Mouse (Mus musculus) T-cell, adult 2 months (primary cell): ENCODE measurements around the gene Ptma.

ENCODE experiments used
- DNase-seq: peaks from one replicate; pipeline ENCODE4 v3.0.0; 2022; ENCODE audit warnings: low spot score

Ptma gene

DNA sequence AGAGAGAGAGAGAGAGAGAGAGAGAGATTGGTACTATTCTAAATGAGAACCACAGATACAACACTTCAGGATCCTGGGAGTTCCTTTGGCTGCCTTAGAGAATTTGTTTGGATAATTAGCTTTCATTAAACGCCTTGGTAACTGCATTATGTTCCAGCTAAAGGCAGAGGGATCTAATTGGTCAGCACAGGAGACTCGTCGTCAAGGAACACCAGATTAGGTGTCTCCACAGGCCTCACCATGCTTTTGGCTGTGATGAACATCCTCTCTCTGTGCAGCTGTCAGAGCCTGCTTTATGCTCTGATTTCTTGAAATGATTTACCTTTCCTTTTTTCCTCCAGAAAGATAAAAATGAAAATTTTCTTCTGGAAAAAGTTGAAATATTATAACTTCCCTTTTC, 20.3 kb downstream of the Ptma start:
- DNase-seq, result no peak

DNA sequence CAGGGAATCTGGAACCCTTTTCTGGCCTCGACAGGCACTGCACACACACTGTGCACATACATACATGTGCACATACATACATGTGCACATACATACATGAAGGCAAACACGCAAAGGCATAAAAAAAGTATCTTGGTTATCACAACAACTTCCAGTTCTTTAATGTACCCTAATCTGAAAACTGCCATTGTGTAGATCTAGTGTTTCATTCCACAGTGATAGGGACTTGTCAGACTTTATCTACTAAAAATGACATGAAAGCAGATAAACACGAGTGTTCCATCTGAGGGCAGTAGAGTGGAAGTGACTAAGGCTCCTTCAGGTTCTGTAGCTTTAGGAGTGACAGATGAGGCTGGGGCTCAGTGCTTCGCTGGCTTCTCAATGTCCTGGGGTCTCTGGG, 24.8 kb downstream of the Ptma start:
- no peak for DNase-seq

DNA sequence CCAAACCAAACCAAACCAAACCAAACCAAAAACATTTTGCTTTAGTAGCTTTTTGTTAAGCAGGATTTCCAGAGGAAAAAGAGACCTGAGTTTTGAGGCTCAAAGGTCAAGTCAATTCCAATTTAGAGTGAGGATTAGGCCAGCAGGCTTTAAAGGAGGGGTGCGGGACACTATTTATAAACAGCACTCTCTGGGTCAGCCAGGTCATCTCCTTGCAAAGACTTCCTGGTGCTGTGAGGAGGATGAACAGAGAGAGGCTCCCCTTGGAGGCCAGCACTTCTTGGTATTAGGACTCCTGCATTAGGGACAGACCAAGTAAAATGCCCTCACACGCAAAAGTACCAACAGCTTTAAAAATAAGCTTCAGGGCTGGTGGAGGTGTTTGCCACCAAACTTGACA, 25.4 kb downstream of the Ptma start:
- DNase-seq, result no peak

DNA sequence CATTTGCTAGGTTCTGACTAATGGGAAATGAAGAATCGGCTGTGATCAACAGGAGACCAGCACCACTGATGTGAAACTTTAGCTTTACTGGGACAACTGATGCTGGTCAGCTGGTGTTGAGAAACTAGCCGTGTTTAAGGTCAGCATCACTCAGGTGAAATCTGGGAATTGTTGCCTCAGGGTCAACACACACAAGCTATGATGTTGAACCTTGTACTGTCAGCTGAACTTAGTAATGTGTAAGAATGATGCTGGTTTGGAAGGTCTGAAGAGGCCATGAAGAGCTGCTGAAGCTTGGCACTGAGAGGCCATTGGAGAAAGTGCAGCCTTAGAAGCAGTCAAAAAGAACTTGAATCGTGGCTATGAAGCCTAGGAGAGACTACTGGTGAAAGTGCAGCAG, 29.1 kb downstream of the Ptma start:
- no peak for DNase-seq

DNA sequence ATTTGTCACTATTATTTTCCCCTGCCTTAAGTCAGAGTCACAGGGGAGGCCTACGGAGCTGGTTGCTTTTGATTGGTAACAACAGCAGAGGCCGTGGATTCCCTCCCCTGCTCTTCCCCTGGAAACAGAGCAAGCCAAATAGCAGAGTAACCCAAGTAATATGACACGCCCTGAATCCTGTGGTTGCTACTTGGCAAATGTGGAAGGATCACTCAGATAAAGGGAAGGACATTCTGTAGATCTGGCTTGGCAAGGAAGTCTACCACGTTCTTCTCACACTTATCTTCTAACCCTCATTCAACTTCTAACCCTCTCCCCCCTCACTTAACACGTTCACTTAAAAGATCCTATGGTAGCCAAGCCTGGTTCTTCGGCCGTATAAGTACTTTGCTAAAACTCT, 31.3 kb downstream of the Ptma start:
- DNase-seq, result no peak

DNA sequence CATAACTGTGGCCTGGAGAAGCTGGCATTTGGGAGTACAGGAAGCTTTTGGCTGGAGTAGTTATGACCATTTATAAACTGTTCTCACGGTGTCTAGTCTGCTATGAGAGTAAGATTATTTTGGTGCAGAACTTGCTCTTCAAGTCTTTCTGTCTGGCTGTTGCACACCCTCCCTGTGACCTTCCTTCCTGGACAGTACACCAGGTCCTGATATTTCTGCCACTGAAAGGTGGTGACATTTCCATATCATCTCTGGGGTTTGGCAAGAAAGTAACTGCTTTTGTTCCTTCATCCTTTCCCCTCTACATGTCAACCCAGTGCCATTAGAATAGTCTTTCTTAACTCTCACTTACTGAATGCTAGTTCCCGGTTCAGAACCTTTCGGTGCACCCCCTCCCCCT, 32.7 kb downstream of the Ptma start:
- no peak for DNase-seq

DNA sequence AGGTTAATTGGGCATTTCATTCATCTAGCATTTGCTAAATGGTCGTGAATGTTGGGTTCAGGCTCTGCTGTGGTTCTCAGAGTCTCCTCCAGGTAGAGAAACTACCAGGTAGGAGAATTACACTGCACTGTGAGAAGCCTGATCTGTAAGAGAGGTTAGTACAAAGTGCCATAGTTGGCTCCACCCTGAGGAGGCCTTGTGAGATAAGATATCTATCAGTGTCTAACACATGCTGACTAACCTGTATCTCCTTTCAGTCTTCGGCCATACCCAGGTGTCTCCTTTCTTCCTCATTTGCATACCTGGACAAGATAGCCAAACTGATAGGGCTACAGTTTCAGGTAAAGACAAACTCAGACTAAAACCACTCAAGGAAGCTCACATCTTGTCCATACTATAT, 36.1 kb downstream of the Ptma start:
- DNase-seq, result no peak

DNA sequence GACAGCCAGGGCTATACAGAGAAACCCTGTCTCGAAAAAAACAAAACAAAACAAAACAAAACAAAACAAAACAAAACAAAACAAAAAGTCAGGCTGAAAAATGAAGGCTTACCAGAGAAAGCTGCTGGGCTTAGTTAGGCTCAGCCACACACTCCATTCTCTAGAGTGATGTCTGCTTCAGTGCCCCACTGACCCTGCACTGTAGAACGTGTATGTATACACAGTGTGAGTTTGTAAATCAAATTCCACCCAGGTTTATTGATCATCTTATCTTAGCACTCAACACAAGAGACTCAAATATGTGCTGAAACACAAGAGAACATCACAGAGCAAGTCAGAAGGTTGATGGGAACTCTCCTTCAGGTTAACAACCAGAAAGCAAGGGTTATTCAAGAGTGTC, 41.9 kb downstream of the Ptma start:
- DNase-seq, result no peak

DNA sequence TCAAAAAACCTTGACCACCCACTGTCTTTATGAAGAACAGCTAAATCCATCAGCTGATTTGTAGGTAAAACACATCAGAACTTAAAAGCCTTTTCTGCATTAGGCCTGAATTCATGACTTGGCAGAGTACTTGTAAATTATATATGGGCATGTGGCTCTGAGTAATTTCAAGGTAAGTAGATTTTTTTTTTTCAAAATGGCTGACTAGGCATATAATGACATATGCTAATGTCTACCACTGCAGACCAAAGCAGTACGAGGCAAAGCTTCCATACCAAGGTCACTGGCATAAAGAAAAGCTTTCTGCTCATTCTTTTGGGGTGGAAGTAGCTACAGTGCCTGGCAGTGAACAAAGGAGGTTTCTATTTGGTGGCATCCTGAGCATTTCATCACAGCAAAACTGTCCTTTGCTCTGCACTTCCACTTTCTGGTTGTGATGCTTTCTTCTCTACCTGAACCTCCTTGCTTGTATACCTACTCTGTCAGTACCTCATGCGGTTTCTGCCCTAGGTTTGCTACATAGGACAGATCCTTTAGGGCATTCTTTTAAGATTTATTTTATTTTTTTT, 42.9 kb downstream of the Ptma start:
- DNase-seq, result no peak

DNA sequence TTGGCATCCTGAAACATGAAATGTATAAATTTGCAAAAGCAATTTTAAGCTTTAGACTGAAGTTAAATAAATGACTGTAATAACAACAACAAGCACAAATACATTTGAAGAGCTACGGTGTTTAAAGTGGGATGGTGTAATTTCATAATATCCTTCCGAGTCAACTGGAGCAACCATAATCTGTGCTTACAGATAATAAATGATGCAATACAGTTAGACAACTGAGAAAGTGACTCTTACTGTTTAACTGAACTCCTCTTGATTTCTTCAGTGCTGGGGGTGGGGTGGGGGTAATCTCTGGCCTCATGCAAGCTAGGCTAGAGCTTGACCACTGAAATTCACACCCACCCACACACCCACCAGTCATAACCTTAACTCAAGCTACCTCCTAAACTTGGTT, 44.9 kb downstream of the Ptma start:
- no peak for DNase-seq

DNA sequence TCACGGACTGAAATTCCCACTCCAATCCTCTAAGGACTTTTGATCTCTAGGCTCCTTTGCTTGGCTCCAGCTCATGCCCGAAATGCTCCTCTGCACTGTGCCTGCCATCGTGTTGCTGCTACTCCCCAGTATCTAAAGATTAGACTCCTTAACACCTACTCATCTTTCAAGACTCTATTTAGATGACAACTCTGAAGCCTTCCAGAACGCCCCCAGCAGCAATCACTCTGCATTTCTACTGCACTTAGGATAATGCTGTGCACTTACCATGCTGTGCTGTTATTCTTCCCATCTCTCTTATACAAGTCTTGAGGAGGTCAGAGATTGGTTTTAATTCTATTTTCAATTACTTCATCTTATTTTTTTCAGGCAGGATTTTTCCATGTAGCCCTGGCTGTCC, 45.4 kb downstream of the Ptma start:
- DNase-seq, result no peak
